Mouse (Mus musculus) bone marrow, adult 2 months (tissue): ENCODE measurements around the gene Nckipsd.

Experiments
- CTCF ChIP-seq: fragments of 200-500 bp; IDR thresholded peaks from 2 replicates; pipeline ENCODE4 v1.5.1; 2011; ENCODE audit warnings: low read length, control low read depth; ENCODE audit not compliant: control insufficient read depth, insufficient read depth
- POLR2A ChIP-seq: fragments of 200-500 bp; IDR thresholded peaks from 2 replicates; pipeline ENCODE4 v1.6.1; 2011; ENCODE audit warnings: low read depth, mild to moderate bottlenecking, control low read depth, low read length, borderline replicate concordance; ENCODE audit not compliant: control insufficient read depth

- TF ChIP-seq CTCF = no peak
- TF ChIP-seq POLR2A = no peak
Observed at GRCm38 (mm10) chr9:108761561-108761960, 46.6 kb upstream of the Nckipsd start.
